Mouse (Mus musculus) CD4-positive, CD25-positive, alpha-beta regulatory T cell, adult 9 weeks (primary cell): ENCODE results near the gene Cbx5. TPM values are rescaled to one million over a fixed set of nuclear protein-coding genes. Genes with fewer than 3 reads are reported as not detected.

Experiments
- polyA plus RNA-seq: library from polyadenylated mRNA; unstranded; fragments of 100-300 nt; shearing (Covaris generic); gene quantifications from one replicate; pipeline ENCODE4 v1.2.1, GENCODE M21; 2017

The Cbx5 gene
- 16.3 TPM for polyA plus RNA-seq

DNA sequence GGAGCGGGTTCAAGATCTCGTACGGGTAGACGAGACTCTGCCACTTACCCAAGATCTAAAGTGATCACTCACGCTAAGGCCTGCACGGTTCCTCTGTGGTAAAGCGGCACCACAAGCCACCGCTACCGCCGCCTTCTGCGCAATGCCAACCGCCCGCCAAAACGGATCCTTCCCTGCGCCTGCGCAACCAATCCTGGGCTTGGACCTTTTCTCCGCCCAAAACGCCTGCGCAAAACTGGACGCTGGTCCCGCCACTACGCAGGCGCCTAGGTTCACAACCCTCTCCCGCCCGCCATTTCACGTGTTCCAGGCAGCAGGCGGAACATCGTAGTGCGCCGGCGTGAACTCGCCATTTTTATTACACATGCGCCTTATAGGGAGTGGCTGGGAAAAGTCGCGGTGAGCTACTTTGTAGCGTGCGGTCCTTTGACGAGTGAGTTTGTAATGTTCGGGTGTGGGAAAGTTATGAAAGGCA, at the start of gene Cbx5:
Gene Cbx5 (minus strand): TSS at position 132 of the 475 bp plus-strand sequence.

DNA sequence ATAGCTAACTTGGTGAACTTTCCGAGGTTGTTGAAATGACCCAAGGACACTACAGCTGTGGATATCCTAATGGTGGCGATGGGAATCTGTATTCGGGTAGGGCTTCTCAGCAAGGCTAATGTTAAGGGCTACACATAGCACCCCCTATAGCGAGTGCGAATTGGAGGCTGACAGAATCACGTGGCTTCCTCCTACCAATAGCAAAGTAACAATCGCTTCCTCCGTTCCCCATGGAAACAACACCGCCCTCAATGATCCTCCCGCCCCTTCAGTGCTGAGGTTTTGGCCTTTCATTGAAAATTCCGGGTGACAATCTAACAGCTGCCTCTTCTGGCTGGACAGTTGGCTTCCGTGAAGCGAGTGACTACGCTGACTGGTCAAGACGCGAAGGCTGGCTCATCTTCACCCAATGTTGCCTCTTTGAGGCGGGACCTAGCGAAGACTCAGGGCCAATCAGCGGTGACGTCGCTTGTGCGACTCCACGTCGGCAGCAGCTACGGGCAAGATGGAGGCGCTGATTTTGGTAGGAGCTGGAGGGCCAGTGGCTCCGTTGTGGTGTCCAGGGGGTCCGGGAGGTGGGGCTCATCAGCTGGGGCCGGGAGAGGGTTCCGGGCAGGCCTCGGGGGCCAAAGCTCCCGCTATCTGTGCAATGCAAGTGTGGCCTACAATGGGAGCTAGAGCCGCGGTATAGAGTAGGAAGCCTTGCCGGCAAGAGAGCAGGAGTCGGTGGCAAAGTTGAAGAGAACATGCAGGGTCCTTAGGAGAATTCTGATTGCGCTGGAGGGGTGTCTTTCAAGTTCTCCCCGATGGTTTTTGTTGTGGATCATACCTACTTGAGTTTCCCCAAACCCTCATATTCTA, 33.0 kb upstream of the Cbx5 start, which contains the start of gene Copz1:
Gene Copz1 (plus strand): TSS at position 296 of the 861 bp plus-strand sequence.

GRCm38 (mm10) chr15:103257790-103258728, 18.4 kb upstream of the Cbx5 start, which contains the start of gene Nfe2:
Gene Nfe2, minus strand, starts transcription at chr15:103258403.

GRCm38 (mm10) chr15:103240160-103241028, 778 bp upstream of the Cbx5 start, which contains the start of gene Hnrnpa1:
Gene Hnrnpa1, plus strand, starts transcription at chr15:103240432.

GRCm38 (mm10) chr15:103167042-103167615, 72.5 kb downstream of the Cbx5 start, which contains the start of gene Smug1:
Gene Smug1, minus strand, starts transcription at chr15:103167092.

Other genes with a start within 250 kb of the Cbx5 start
- gene Hoxc8, start 249.2 kb downstream of the Cbx5 start, polyA plus RNA-seq: 0.15 TPM
- gene Hoxc6, start 241.6 kb downstream of the Cbx5 start, polyA plus RNA-seq: not detected
- not detected for gene Hoxc4, start 220.9 kb downstream of the Cbx5 start, polyA plus RNA-seq
- 13.4 TPM for gene Smug1, start 72.7 kb downstream of the Cbx5 start, polyA plus RNA-seq
- 171 TPM for gene Hnrnpa1, start 616 bp upstream of the Cbx5 start, polyA plus RNA-seq
- 0.78 TPM for gene Nfe2, start 18.6 kb upstream of the Cbx5 start, polyA plus RNA-seq
- 191 TPM for gene Copz1, start 32.9 kb upstream of the Cbx5 start, polyA plus RNA-seq
- not detected for gene Gpr84, start 70.8 kb upstream of the Cbx5 start, polyA plus RNA-seq
- gene Zfp385a, start 100.3 kb upstream of the Cbx5 start, polyA plus RNA-seq: not detected
- gene Itga5, start 126.9 kb upstream of the Cbx5 start, polyA plus RNA-seq: 5.6 TPM
- not detected for gene Gtsf1, start 190.7 kb upstream of the Cbx5 start, polyA plus RNA-seq
- gene Gtsf2, start 208.7 kb upstream of the Cbx5 start, polyA plus RNA-seq: not detected
- 174 TPM for gene Nckap1l, start 214.0 kb upstream of the Cbx5 start, polyA plus RNA-seq